Mouse (Mus musculus): Measurements from ENCODE around the gene Lrrc46. TPM values are rescaled to one million over a fixed set of nuclear protein-coding genes. Genes with fewer than 3 reads are reported as not detected.

Lrrc46 gene
- 2.3 and 3.2 TPM in 2 replicates for polyA plus RNA-seq (2016; fragmentation: Nextera tagmentation; extraction: Ambion mirVana)

DNA sequence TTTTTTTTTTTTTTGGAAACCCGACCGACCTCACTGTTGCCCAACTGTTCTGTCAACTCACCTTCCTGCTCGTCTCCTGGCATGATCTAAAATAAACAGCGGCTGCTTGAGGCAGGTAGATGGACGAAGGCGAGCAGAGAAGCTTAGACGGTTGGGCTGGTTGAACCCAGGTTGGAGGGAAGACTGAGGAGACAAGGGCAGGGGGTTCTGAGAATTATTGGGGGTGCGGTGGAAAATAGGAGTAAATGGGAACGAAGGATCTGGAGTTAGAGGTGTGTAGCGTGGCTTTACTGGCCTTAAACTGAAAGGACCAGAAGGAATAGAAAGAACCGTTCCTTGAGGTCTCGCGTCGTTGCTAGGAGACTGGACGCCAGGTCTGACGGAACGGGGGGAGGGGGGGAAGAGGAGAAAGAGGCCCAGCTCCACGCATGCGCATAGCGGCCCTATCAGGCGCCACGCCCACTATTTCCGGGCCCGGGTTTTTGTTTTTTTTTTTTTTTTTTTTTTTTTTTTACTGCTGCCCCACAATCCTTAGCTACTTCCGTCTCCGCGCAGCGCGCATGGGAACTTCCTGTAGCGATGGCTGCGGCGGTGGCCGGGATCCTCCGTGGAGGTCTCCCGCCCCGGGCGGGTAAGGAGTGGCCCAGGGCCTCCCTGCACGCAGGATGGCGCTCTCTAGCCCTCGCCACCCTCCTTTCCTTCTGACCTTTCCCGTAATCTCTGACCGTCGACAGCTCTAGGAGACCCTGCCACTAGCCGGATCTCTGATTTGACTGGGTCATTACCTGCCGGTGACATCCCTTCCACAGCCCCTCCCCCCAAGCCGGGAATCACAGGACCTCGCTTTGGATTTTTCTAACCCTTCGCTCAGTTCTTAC is at the start of gene Lrrc46, which contains the start of gene Mrpl10:
TSS of gene Lrrc46 (minus strand) at position 386 of the 878 bp plus-strand sequence.
TSS of gene Mrpl10 (plus strand) at position 539 of the 878 bp plus-strand sequence.
- 1% methylated on average over 44 of the region's 48 CpGs for WGBS
- Histone ChIP-seq H3K36me3 (replicated peaks) (peaks cover 19% of the 10 kb centered on the region; the same call in 1 of the 2 replicates), H3K9ac (peak within 1 kb of the TSS; percentile 79), H3K27ac (peak within 1 kb of the TSS; percentile 70), H3K4me1 (peaks cover 18% of the 10 kb centered on the region), H3K4me2 (peak within 1 kb of the TSS; percentile 67), H3K4me3 (replicated peaks) (peak within 1 kb of the TSS; percentile 81), H3K27me3 (no peaks in the 10 kb centered on the region), H3K9me3 (no peaks in the 10 kb centered on the region)
- ATAC-seq (ENCODE audit: low FRiP score), result peak; percentile 86

DNA sequence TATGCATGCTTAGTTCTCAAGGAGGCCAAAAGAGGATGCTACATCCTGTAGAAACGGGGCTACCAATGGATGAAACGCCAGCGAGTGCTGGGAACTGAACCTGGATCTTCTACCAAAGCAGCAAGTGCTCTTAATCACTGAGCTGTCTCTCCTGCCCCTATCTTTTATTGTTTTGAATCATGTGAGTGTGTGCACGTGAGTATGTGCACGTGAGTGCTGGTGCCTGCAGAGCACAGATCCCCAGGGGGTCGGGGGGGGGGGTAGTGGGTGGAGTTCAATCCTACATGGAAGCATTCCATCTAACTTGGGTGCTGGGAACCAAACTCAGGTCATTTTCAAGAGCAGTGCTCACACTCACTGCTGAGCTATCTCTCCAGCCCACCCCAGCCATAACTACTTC is 45.2 kb upstream of the Lrrc46 start:
- Histone ChIP-seq H3K9me3 (0 out of 2 replicates have a peak, but pooled peaks cover 2% of the 10 kb centered on the region), H3K4me2 (no peak overlapping the region), H3K36me3 (replicated peaks) (no peaks in the 10 kb centered on the region), H3K4me1 (peaks cover 7% of the 10 kb centered on the region; the same call in 1 of the 2 replicates), H3K27ac (no peak overlapping the region), H3K27me3 (peaks cover 20% of the 10 kb centered on the region), H3K9ac (no peak overlapping the region), H3K4me3 (replicated peaks) (no peak overlapping the region)
- no peak for ATAC-seq (ENCODE audit: low FRiP score)
- WGBS, result 72% methylated on average over 6 of the region's 6 CpGs

DNA sequence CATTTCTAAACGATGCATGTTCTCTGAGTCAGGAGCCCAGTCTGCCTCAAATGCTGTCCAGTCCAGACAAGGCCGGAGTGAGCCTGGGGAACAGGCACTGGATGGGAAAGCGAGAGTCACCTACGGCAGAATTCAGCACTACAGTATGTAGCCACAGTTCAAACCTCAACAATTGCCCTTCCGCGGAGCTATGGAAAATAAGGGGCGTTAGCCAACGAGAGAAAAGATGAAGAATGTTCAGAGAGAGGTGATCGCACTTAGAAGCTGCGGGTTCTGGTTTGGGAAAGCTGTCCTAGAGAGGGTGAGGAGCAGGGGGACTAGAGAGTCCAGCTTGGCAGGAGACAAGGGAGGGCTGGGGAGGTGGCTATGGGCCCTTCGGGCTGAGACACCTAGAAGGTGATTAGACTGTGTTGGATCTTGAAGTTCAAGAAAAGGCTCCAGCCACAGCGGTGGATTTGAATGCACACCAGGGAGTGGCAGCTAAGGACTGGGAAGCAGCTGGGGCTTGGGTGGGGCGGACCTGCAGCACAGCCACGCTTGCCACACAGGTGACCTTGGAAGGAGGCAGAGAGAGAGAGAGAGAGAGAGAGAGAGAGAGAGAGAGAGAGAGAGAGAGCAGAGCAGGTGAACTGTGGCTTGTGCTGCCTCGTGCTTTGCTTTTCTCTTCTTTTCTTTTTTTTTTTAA is 43.8 kb upstream of the Lrrc46 start:
- H3K27ac ChIP-seq, result no peak overlapping the region
- peaks cover 10% of the 10 kb centered on the region; the same call in 1 of the 2 replicates for H3K4me1 ChIP-seq
- H3K27me3 ChIP-seq, result peaks cover 20% of the 10 kb centered on the region
- 89% methylated on average over 15 of the region's 15 CpGs for WGBS
- H3K36me3 ChIP-seq (replicated peaks), result no peaks in the 10 kb centered on the region
- no peak overlapping the region for H3K9ac ChIP-seq
- H3K4me2 ChIP-seq, result no peak overlapping the region
- H3K9me3 ChIP-seq, result 0 out of 2 replicates have a peak, but pooled peaks cover 2% of the 10 kb centered on the region
- no peak overlapping the region for H3K4me3 ChIP-seq (replicated peaks)
- ATAC-seq (ENCODE audit: low FRiP score), result no peak

DNA sequence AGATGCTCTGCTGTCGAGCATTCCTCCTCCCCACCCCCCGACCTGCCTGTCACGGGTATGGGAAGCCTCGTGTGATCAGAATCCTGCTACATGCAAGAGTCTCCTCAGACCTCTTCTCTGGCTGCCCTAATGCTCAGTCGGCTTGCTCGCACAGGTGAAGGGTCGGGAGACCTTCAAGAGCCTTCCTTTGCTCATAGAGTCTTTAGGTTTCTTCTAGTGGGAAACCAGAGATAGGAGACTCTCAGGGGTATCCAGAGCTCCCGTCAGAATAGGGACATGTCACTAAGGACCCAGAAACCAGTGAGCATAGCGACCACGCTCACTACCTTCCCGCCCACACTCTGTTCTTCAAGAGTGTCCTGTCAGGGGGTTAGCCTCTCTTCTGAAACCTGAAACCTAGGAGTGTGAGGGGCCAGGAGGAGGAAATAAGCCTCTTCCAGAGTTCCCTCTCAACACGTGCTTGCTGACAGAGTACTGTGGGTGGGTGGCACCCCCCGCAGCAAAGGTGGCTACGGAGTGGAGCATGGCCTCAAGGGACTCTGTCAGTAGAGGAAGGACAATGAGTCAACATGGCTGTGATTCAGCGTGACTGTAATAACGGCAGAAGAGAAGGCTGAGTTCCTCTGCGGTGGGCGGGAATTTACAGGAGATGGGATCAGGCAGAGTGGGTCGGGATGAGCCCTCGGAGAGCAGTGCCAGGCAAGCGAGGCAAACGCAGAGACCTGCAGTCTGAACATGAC is 42.4 kb upstream of the Lrrc46 start:
- Histone ChIP-seq H3K36me3 (replicated peaks) (no peaks in the 10 kb centered on the region), H3K4me1 (peaks cover 10% of the 10 kb centered on the region; the same call in 1 of the 2 replicates), H3K4me3 (replicated peaks) (no peak overlapping the region), H3K27me3 (peaks cover 20% of the 10 kb centered on the region), H3K27ac (no peak overlapping the region), H3K4me2 (no peak overlapping the region), H3K9me3 (0 out of 2 replicates have a peak, but pooled peaks cover 2% of the 10 kb centered on the region), H3K9ac (no peak overlapping the region)
- 51% methylated on average over 22 of the region's 22 CpGs for WGBS
- no peak for ATAC-seq (ENCODE audit: low FRiP score)

DNA sequence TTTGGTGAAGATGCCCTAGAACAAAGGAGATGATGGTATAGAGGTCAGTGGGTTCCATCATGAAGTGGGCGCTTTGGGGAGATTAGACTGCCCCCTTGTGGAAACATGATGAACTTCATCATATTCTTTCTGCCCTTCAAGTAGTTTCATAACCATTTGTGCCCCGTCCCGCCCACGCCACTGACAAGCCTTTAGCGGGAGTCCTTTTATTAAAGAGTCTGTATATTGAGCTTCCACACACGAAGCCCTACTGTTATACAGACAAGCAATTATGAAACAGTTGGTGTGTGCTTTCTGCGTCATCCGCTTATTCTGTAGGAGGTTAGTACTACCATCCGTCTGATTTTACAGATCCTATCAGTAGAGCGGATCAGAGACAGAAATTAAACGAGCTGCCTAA is 41.8 kb upstream of the Lrrc46 start:
- no peak for ATAC-seq (ENCODE audit: low FRiP score)
- Histone ChIP-seq H3K9me3 (0 out of 2 replicates have a peak, but pooled peaks cover 2% of the 10 kb centered on the region), H3K4me3 (replicated peaks) (no peak overlapping the region), H3K36me3 (replicated peaks) (no peaks in the 10 kb centered on the region), H3K27ac (no peak overlapping the region), H3K27me3 (peaks cover 20% of the 10 kb centered on the region), H3K4me1 (peaks cover 10% of the 10 kb centered on the region; the same call in 1 of the 2 replicates), H3K4me2 (no peak overlapping the region), H3K9ac (no peak overlapping the region)
- WGBS, result 51% methylated on average over 11 of the region's 11 CpGs

DNA sequence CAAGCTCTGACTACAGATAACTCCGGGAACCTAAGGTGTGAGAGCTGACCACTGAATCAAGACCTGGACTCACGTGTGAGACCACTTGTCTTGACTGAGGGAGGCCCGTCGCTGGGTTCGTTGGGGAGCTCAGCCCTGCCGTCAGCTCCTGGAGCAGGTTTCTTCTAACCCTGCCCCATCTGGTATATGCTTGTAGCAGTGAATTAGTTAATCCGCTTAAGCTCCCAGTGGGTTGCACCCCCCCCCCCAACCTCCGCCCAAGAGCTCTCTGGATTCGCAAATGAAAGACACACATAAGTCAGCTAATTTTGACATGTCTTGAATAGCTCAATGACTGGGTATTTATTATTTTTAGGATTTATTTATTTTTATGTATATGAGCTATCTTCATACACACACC is 39.1 kb upstream of the Lrrc46 start:
- ATAC-seq (ENCODE audit: low FRiP score), result no peak
- 9% methylated on average over 9 of the region's 9 CpGs for WGBS
- no peaks in the 10 kb centered on the region for H3K36me3 ChIP-seq (replicated peaks)
- H3K4me3 ChIP-seq (replicated peaks), result no peak overlapping the region
- peaks cover 20% of the 10 kb centered on the region for H3K27me3 ChIP-seq
- H3K9ac ChIP-seq, result no peak overlapping the region
- H3K4me2 ChIP-seq, result no peak overlapping the region
- no peaks in the 10 kb centered on the region for H3K9me3 ChIP-seq
- peaks cover 10% of the 10 kb centered on the region; the same call in 1 of the 2 replicates for H3K4me1 ChIP-seq
- no peak overlapping the region for H3K27ac ChIP-seq

DNA sequence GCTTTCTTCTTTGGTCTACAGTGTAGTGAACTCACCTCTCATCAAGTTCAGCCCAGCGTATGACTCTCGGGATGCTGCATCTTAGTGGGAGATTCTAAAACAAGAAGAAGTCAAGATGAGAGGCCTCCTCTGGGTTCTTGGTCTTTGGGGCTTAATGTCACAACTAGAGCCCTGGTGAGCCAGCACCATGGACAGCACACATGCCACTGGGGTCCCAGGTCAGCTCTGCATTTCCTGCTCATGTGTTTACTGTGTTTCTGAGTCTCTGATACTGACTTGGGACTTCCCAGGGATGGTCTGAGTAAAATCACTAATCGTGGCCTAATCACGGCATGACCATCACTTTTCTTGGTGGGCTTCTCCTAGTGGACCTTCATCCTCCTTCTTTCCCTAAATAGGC is 37.5 kb upstream of the Lrrc46 start:
- peaks cover 12% of the 10 kb centered on the region for H3K27me3 ChIP-seq
- peaks cover 9% of the 10 kb centered on the region; the same call in 1 of the 2 replicates for H3K4me1 ChIP-seq
- no peaks in the 10 kb centered on the region for H3K9me3 ChIP-seq
- no peaks in the 10 kb centered on the region for H3K36me3 ChIP-seq (replicated peaks)
- no peak overlapping the region for H3K4me3 ChIP-seq (replicated peaks)
- H3K27ac ChIP-seq, result no peak overlapping the region
- no peak for ATAC-seq (ENCODE audit: low FRiP score)
- H3K4me2 ChIP-seq, result no peak overlapping the region
- WGBS, result 54% methylated on average over 4 of the region's 4 CpGs
- no peak overlapping the region for H3K9ac ChIP-seq

DNA sequence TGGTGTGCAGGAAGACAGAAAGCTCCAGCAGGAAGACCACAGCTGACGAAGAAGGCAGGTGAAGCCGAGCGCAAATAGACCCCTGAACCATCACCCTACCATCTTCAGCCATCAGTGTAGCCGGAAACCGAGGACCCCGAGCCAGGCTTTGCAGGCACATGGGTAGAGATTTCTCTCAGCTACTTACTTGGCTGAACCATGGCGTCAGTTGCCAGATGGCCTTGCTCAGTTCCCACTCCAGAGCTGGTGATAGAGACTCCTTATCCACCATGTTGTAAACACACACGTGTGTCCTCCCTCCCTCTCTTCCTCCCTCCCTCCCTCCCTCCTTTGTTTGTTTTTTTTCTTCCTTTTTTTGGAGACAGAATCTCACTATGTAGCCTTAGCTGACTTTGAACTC is 33.0 kb upstream of the Lrrc46 start:
- Histone ChIP-seq H3K9ac (no peak overlapping the region), H3K4me2 (no peak overlapping the region), H3K27ac (no peak overlapping the region), H3K4me1 (no peaks in the 10 kb centered on the region), H3K36me3 (replicated peaks) (no peaks in the 10 kb centered on the region), H3K27me3 (no peaks in the 10 kb centered on the region), H3K4me3 (replicated peaks) (no peak overlapping the region), H3K9me3 (no peaks in the 10 kb centered on the region)
- ATAC-seq (ENCODE audit: low FRiP score), result no peak
- 70% methylated on average over 8 of the region's 8 CpGs for WGBS

DNA sequence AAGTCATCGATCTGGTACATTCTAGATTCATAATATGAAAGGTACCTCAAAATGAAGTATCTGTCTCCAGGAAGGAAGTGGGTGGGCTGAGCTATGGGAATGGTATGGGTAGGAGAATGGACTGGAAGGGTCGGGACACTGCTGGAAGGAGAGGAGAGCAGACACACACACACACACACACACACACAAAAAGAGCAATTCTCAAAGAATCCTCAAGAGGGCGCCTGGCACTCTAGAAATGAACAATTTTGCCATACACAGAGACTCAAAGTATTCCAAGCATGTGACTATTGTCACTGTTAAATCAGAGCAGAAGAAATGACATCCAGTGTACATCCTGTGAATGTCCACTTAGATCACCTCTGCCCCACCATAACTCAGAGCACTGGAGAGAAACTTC is 31.3 kb upstream of the Lrrc46 start:
- Histone ChIP-seq H3K27me3 (no peaks in the 10 kb centered on the region), H3K27ac (no peak overlapping the region), H3K4me3 (replicated peaks) (no peak overlapping the region), H3K9me3 (no peaks in the 10 kb centered on the region), H3K4me2 (no peak overlapping the region), H3K9ac (no peak overlapping the region), H3K36me3 (replicated peaks) (peaks cover 10% of the 10 kb centered on the region), H3K4me1 (no peaks in the 10 kb centered on the region)
- WGBS, result 36% methylated on average over 3 of the region's 3 CpGs
- no peak for ATAC-seq (ENCODE audit: low FRiP score)

DNA sequence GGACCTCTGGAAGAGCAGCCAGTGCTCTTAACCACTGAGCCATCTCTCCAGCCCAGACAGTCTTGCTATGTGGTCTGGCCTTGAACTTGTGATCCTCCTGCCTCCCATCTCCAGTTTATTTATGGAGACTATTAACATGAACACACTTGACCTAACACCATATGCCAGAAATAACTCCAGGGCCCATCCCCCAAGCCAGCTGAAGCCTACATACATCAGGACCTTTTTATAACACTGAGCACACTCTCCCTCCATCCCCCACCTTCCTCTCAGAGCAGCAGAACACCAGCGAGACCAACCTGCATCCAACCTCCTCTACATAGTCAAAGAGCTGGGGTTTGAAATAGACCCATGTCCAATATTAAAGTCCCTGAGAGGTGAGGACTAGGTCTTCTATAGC is 29.9 kb upstream of the Lrrc46 start:
- H3K36me3 ChIP-seq (replicated peaks), result peaks cover 14% of the 10 kb centered on the region
- no peak for ATAC-seq (ENCODE audit: low FRiP score)
- H3K9me3 ChIP-seq, result no peaks in the 10 kb centered on the region
- 65% methylated on average over 1 of the region's 1 CpGs for WGBS
- H3K9ac ChIP-seq, result no peak overlapping the region
- no peak overlapping the region for H3K4me2 ChIP-seq
- no peaks in the 10 kb centered on the region for H3K27me3 ChIP-seq
- no peak overlapping the region for H3K4me3 ChIP-seq (replicated peaks)
- H3K27ac ChIP-seq, result no peak overlapping the region
- H3K4me1 ChIP-seq, result no peaks in the 10 kb centered on the region

DNA sequence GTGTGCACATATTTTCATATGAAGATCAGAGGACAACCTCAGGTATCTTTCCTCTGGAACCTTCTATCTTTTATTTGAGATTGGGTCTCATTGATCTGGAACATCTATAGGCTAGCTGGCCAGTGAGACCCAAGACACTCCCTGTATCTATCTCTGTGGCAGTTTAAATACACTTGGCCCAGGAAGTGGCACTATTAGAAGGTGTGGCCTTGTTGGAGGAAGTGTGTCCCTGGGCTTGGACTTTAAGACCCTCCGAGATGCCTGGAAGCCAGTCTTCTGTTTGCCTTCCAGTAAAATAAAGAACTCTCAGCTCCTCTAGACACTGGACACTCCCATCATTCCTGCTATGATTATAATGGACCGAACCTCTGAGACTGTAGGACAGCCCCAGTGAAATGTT is 28.6 kb upstream of the Lrrc46 start:
- ATAC-seq (ENCODE audit: low FRiP score), result no peak
- H3K4me3 ChIP-seq (replicated peaks), result no peak overlapping the region
- H3K27me3 ChIP-seq, result no peaks in the 10 kb centered on the region
- H3K36me3 ChIP-seq (replicated peaks), result peaks cover 14% of the 10 kb centered on the region
- no peaks in the 10 kb centered on the region for H3K9me3 ChIP-seq
- H3K4me1 ChIP-seq, result no peaks in the 10 kb centered on the region
- H3K4me2 ChIP-seq, result no peak overlapping the region
- 83% methylated on average over 2 of the region's 2 CpGs for WGBS
- no peak overlapping the region for H3K27ac ChIP-seq
- H3K9ac ChIP-seq, result no peak overlapping the region

DNA sequence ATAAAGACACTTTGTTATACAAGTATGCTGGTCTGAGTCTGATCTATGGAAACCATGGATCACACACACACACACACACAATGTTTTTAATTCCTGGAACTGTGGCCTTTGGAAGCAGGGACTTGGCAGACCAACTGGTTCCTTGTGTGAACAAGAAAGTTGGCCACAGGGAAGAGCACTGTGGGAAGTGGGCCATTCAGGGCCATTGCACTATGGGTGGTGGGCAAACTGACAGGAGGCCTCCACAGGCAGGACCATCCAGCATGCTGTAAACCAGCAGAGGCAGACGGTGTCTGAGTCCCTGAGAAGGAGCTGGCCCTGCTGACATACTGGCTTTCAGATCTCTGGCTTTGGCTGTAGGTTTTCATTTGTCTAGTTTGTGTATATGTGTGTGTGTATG is 28.1 kb upstream of the Lrrc46 start:
- H3K27me3 ChIP-seq, result no peaks in the 10 kb centered on the region
- H3K4me1 ChIP-seq, result no peaks in the 10 kb centered on the region
- H3K27ac ChIP-seq, result no peak overlapping the region
- no peak overlapping the region for H3K9ac ChIP-seq
- H3K4me3 ChIP-seq (replicated peaks), result no peak overlapping the region
- 88% methylated on average over 1 of the region's 1 CpGs for WGBS
- H3K36me3 ChIP-seq (replicated peaks), result peaks cover 16% of the 10 kb centered on the region
- H3K4me2 ChIP-seq, result no peak overlapping the region
- H3K9me3 ChIP-seq, result no peaks in the 10 kb centered on the region
- ATAC-seq (ENCODE audit: low FRiP score), result no peak
